Mouse (Mus musculus) C2C12 (cell line): ENCODE results near the gene Bard1.

Experiments
- CEBPB ChIP-seq: IDR thresholded peaks from one replicate; pipeline ENCODE4 v1.6.1; 2011; ENCODE audit warnings: low read depth, mild to moderate bottlenecking, control low read depth, moderate library complexity
- CTCF ChIP-seq: IDR thresholded peaks from one replicate; pipeline ENCODE4 v1.5.1; 2011; ENCODE audit not compliant: control insufficient read depth, insufficient read depth, insufficient read length
- FOSL1 ChIP-seq: IDR thresholded peaks from one replicate; pipeline ENCODE4 v1.8.0; 2011; ENCODE audit warnings: mild to moderate bottlenecking, low read length; ENCODE audit not compliant: poor library complexity, insufficient read depth, severe bottlenecking
- MYOD1 ChIP-seq: IDR thresholded peaks from one replicate; pipeline ENCODE4 v1.6.1; 2011; ENCODE audit warnings: low read depth; ENCODE audit not compliant: control insufficient read depth, insufficient read length
- MYOG ChIP-seq: IDR thresholded peaks from one replicate; pipeline ENCODE4 v1.6.1; 2011; ENCODE audit not compliant: control insufficient read depth, insufficient read length; ENCODE audit errors: extremely low read depth

DNA sequence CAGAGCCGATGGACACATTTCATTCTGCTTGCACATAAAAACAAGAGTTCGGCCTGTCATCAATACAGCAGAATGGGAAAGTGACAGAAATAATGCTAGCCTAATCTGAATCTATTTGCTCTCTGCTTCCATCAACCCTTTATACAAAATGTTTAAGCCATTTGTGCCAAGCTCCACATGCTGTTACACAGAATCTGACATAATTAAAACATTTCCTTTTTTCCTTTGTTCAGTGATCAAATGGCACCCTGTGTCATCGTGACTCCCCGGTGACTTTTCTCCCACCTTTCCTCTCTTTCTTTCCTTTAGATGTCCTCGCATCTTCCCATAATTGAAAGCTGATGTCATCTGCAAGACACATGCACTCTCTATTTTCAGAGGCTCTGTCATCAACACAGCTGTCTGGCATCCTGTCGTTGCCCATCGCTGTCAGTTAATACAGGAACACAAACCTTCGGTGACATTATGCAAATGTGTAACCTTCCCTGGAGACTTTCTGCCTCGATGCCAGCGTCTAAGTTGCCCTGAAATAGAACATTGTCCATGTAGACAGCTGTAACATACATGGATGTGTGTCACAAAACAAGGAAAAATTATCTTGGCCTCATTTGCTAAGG, 105.5 kb downstream of the Bard1 start:
- no peak for TF ChIP-seq CTCF
- no peak for TF ChIP-seq FOSL1
- no peak for TF ChIP-seq MYOG
- TF ChIP-seq MYOD1: peak; percentile 44
- no peak for TF ChIP-seq CEBPB
